Mouse (Mus musculus) CD4-positive, CD25-positive, alpha-beta regulatory T cell, adult 4 months (primary cell): ENCODE measurements around the gene Trim24. TPM values are rescaled to one million over a fixed set of nuclear protein-coding genes. Genes with fewer than 3 reads are reported as not detected.

ENCODE experiments used
- ATAC-seq: one replicate; pipeline ENCODE4 v1.8.0; 2017
- polyA plus RNA-seq, 2 experiments: library from polyadenylated mRNA; unstranded; fragments of 100-300 nt; shearing (Covaris generic); gene quantifications; one replicate each; pipeline ENCODE4 v1.2.1; 2017

The Trim24 gene
- polyA plus RNA-seq, 2 experiments from 2014 or later, result 12.0 to 12.9 TPM

- no peak for ATAC-seq
Observed at GRCm38 (mm10) chr6:37863961-37864730, 6.5 kb upstream of the Trim24 start.

GRCm38 (mm10) chr6:37871137-37871851 is 683 bp downstream of the Trim24 start:
- peak; percentile 27 for ATAC-seq

GRCm38 (mm10) chr6:37872861-37873260 is 2.2 kb downstream of the Trim24 start:
- ATAC-seq, result no peak

- no peak for ATAC-seq
Observed at GRCm38 (mm10) chr6:37873731-37874130, 3.1 kb downstream of the Trim24 start.

- no peak for ATAC-seq
Observed at GRCm38 (mm10) chr6:37878206-37878605, 7.6 kb downstream of the Trim24 start.

GRCm38 (mm10) chr6:37880586-37880985 is 10.0 kb downstream of the Trim24 start:
- ATAC-seq, result no peak

- peak; percentile 16 for ATAC-seq
Observed at GRCm38 (mm10) chr6:37893586-37893985, 23.0 kb downstream of the Trim24 start.

- ATAC-seq, result peak; percentile 59
Observed at GRCm38 (mm10) chr6:37895646-37896435, 25.2 kb downstream of the Trim24 start.

GRCm38 (mm10) chr6:37900221-37900620 is 29.6 kb downstream of the Trim24 start:
- no peak for ATAC-seq

GRCm38 (mm10) chr6:37901791-37902190 is 31.2 kb downstream of the Trim24 start:
- ATAC-seq, result no peak

GRCm38 (mm10) chr6:37903810-37904209 is 33.2 kb downstream of the Trim24 start:
- ATAC-seq, result no peak

GRCm38 (mm10) chr6:37913525-37913924 is 42.9 kb downstream of the Trim24 start:
- no peak for ATAC-seq

- no peak for ATAC-seq
Observed at GRCm38 (mm10) chr6:37925104-37925503, 54.5 kb downstream of the Trim24 start.

GRCm38 (mm10) chr6:37926751-37927150 is 56.1 kb downstream of the Trim24 start:
- ATAC-seq, result no peak

- ATAC-seq, result no peak
Observed at GRCm38 (mm10) chr6:37936498-37936897, 65.9 kb downstream of the Trim24 start.

GRCm38 (mm10) chr6:37951306-37951705 is 80.7 kb downstream of the Trim24 start:
- no peak for ATAC-seq

- ATAC-seq, result no peak
Observed at GRCm38 (mm10) chr6:37967386-37967785, 96.8 kb downstream of the Trim24 start.

- ATAC-seq, result peak; percentile 49
Observed at GRCm38 (mm10) chr6:38007459-38007858, 136.8 kb downstream of the Trim24 start.

- no peak for ATAC-seq
Observed at GRCm38 (mm10) chr6:38012829-38013228, 142.2 kb downstream of the Trim24 start.
